Mouse (Mus musculus): Measurements from ENCODE around the gene Usp2.

Gene Usp2

DNA sequence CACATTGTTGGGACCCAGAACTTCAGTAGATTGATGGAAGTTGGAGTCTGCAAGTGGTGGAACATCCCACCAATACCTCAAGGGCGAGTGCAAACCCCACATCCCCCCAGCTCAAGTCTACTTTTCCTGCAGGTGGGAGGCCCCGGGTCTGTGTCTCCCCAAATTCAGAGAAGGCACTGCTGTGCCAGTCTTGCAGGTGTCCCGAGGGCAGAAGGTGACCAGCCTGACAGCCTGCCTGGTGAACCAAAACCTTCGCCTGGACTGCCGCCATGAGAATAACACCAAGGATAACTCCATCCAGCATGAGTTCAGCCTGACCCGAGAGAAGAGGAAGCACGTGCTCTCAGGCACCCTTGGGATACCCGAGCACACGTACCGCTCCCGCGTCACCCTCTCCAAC lies 20.4 kb upstream of the Usp2 start:
- no peak for DNase-seq (ENCODE audit: low spot score in 2 of 2)

DNA sequence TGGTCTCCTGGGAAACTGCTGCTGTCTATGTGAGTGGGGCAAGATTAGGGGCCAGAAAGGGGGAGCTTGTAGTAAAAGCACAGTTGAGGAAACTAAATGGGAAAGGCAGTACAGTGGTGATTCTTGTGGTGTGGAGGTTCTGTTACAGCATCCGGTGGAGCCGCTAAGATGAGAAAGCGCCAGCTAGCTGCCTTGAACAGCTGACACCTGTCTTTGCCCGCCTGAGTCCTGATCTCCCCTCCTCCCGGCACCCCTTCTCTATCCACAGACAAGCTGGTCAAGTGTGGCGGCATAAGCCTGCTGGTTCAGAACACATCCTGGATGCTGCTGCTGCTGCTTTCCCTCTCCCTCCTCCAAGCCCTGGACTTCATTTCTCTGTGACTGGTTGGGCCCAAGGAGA lies 19.8 kb upstream of the Usp2 start:
- DNase-seq (ENCODE audit: low spot score in 2 of 2), result no peak

DNA sequence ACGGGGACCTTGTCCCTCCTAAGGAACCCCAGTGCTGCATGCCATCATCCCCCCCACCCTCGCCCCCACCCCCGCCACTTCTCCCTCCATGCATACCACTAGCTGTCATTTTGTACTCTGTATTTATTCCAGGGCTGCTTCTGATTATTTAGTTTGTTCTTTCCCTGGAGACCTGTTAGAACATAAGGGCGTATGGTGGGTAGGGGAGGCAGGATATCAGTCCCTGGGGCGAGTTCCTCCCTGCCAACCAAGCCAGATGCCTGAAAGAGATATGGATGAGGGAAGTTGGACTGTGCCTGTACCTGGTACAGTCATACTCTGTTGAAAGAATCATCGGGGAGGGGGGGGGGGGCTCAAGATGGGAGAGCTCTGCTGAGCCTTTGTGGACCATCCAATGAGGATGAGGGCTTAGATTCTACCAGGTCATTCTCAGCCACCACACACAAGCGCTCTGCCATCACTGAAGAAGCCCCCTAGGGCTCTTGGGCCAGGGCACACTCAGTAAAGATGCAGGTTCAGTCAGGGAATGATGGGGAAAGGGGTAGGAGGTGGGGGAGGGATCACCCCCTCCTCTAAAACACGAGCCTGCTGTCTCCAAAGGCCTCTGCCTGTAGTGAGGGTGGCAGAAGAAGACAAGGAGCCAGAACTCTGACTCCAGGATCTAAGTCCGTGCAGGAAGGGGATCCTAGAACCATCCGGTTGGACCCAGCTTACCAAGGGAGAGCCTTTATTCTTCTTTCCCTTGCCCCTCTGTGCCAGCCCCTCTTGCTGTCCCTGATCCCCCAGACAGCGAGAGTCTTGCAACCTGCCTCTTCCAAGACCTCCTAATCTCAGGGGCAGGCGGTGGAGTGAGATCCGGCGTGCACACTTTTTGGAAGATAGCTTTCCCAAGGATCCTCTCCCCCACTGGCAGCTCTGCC lies 19.0 kb upstream of the Usp2 start:
- peak in 1 of 2 experiments; percentile 5 for DNase-seq (ENCODE audit: low spot score in 2 of 2)

DNA sequence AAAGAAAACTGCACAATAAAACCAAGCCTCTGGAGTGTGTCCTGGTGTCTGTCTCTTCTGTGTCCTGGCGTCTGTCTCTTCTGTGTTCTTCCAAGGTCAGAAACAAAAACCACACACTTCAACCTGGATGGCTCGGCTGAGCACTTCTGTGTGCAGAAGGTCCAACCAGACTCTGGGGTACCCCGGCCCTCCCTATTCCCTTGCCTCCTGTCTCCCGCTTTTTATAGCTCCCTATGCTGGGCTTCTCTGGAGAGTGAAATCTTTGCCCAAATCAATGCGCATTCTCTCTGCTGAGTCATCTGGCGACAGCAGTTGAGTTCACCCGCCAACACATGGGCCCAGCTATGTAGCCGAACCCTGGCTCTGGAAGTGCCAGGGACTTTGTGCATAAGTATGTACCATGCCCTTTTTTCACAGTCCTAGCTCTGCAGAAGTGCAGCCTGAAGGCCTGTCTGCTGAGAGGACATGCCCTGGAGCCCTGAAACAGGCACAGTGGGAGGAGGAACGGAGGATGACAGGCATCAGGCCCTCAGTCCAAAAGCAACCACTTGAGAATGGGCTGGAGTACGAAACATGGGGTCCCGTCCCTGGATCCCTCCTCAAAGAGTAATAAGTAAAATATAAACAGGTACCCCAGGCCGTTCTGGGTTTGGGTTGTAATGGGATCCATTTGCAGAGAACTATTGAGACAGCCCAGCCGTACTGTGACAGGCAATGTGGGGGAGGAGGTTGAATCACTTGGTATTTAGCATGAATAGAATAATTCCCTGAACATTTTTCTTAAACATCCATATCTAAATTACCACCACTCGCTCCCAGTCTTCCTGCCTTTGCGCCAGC lies 18.1 kb upstream of the Usp2 start:
- peak; percentile 69 for DNase-seq (ENCODE audit: low spot score in 2 of 2)

DNA sequence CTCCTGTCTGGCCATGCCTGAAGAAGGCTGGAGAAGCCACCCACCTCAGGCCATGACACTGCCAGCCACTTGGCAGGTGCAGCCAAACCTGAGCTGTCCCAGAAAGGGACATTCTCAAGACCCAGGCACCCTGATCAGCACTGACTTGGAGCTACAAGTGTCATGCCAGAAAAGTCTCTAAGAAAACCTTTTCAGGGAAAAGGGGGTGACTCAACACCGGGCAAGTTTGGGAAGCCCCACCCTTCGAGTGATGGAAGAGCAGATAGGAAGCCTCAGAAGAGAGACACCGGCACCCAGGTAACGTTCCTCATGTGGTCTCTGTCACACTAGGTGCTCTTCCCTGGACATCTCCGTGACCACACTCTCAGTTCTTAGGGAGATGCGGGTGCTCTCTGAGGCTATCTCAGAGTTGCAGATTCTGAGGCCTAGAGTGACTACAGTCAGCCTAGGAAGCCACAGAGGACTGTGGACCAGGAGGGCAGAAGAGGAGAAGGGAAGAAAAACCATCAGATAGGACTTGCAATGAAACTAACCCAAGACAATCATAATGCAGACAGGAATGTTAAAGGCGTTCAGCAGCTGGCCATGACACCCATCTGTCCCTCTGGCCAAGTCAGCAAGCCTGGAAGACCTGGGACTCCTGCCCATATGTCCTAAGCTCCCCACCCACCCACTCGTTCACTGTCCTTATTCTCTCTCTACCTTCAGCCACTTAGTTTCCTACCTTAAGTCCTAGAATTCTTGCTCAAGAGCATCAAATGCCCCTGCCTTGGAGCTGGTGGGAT lies 17.2 kb upstream of the Usp2 start:
- no peak for DNase-seq (ENCODE audit: low spot score in 2 of 2)

DNA sequence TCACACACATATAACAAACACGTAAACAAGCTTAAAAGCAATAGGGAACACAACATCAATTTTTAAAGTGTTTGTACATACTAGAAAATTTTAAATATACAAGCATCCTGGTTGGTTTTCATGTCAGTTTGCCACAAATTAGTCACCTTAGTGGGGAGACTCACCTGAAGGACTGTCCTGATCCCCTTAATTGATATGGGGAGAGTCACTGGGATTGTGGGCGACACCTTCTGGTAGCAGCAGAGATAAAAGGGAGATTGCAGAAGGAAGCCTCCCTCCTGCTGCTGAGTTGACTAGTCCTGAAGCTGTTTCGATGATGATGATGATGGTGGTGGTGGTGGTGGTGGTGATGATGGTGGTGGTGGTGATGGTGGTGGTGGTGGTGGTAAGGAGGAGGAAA lies 14.0 kb upstream of the Usp2 start:
- no peak for DNase-seq (ENCODE audit: low spot score in 2 of 2)

DNA sequence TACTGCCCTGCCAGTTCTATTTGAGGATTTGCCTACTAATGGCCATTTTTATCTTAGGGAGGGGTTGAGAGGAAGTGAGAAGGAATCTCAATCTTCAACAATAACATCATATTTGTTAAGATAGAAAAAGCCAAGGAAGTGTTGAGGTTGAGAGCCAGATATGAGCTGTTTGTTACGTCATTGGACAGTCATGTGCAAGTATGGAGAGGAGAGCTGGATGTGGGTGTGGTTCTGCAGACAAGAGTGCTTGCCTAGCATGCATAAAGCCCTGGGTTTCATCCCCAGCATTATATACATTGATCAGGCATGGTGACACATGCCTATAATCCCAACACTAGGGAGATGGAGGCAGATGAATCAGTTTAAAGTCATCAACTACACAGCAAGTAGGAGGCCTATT lies 12.9 kb upstream of the Usp2 start:
- DNase-seq (ENCODE audit: low spot score in 2 of 2), result no peak

DNA sequence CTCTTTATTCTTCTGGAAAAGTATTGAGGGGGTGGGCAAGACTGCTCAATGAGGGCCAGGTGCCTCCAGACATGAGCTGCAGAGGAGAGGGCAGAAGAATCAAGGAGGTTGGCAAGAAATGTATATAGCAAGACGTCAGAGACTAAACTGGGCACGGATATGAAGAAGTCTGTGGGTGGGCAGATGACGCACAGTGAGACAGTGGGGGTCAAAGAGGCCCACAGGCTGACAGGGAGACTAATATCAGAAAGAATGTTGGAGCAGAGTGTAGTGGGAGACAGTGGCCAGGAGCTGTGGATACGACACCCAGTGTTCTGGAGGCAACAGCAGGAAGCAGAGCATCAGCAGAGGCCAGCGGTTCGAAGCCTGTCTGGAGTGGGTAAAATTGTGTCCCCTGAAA lies 8.2 kb upstream of the Usp2 start:
- DNase-seq (ENCODE audit: low spot score in 2 of 2), result no peak

DNA sequence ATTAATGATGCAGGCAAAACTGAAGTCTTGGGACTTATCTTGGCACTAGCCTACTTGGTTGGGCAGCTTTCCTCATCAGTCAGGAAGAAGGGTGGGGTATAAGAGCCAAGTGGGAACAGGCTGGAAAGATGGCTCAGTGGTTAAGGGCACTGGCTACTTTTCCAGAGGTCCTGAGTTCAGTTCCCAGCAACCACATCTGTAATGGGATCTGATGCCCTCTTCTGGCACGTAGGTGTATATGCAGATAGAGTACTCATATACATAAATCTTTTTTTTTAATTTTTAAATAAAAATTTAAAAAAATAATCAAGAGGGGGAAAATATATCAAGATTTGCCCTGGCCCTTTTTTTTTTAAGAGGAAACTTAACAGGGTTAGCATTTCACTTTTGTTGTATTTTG lies 1.6 kb upstream of the Usp2 start:
- no peak for DNase-seq (ENCODE audit: low spot score in 2 of 2)

DNA sequence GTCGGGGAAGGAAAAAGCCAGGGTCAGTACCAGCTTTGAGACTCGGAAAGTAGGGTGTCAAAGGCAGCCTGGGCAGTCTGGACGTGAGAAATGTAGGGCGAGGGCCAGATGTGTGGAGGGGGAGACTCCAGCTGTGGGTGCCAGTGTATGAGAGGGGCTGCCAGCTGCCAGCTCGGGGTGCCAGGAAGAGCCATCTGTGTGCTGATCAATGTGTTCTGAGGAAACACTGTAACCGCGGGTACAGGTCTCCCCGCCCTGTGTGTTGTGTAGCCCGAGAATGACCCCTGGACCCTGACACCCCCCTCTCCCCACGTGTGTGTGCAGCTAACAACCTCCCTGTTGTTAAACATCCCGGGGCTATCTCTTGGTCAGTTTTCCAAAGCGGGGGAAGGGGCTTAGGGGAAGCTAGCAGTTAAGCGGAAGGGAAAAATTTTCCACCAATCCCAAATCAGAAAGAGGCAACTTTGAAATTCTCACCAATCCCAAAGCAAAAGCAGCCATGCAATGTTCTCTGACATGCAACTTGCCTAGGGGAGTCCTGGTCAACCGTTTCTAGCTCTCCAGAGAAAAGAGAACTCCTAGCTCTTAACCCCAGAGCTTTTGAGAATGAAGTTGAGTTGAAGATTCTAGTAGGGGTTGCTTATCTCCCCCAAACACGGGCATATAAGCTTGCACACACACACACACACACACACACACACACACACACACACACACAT lies 579 bp downstream of the Usp2 start:
- DNase-seq (ENCODE audit: low spot score in 2 of 2), result peak in 1 of 2 experiments; percentile 30

DNA sequence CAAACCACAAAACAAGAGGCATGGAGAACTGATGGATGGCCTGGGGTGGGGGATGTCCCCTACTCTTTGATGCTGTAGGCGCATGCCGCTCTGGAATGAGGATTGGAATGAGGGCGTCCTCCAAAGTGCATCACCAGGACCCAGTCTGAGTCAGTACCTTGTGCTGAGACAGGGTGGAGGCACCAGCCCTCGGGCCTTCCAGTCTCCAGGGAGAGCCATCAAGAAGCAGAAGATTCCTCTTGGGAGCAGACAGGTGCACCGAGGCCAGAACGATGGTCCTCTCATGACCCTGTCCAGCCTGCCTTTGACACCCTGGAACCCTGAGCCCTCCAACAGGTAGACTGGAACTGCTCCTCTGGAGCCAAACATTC lies 1.1 kb downstream of the Usp2 start:
- no peak for DNase-seq (ENCODE audit: low spot score in 2 of 2)

DNA sequence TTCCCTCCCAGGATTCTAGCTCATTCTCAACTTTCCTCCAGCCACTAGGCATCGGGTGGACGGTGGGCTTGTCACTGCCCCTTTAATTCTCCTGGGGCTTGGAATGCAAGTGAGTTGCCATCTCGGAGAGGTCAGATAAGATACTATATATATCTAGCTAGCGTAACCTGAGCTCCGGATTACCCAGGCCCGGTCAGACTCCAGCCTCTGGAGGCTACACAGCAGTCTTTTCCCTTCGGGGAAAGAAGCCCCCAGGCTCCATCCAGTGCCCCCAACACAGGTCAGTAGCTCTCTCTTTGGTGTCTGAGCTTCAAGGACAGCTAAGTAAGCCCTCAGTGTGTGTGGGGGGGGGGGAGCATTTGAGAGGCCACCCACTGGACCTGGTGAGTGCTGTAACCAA lies 2.4 kb downstream of the Usp2 start:
- no peak for DNase-seq (ENCODE audit: low spot score in 2 of 2)

DNA sequence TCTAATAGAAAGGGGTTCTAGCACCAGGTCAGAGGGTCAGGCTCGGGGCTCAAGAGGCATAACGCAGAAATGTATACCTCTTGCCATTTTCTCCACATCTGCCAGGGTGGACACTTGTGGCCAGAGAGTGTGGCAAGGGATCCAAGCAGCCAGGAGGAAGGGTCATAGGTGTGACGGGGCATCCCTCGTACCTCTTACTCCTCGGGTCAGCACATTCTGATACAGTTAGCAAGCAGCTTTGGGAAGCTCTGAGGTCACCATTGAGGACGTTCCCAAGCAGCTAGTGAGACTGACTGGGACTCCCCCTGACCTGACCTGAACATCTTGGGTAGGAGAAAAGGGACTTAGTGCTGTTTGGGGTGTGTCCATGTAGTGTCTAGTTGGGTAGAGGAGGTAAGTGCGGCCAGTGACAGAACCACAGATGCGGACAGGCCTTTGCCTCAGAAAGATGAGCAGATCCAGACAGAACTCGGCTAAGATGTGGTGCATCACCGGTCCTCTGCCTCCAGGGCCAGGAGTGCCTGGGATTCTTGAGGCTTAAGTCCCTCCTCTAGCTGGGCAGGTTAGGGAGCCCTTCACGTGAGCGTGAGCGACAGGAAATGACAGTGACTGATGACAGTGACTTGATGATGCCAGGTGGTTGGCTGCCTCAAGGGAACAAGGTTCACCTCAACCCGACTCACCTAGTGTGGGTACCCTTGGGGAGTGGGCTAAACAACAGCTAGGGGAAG lies 3.5 kb downstream of the Usp2 start:
- DNase-seq (ENCODE audit: low spot score in 2 of 2), result no peak

DNA sequence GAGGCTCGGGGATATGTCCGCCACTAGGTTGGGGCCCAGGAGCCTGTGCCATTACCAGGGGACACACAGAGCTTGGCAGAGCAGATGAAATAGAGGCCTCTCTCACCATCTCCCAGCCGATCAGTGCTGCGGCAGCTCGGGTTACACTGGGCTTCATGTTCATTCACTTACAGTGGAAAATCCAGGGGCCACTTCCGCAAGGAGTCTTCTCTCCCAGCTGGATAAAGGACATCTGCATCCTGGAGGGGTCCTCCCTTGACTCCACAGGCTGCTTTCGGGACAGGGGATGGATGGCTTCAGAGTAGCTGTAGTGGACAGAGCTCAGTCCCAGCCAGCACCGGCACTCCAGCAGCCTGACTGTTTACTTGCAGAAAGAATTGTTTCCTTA lies 4.0 kb downstream of the Usp2 start:
- no peak for DNase-seq (ENCODE audit: low spot score in 2 of 2)

DNA sequence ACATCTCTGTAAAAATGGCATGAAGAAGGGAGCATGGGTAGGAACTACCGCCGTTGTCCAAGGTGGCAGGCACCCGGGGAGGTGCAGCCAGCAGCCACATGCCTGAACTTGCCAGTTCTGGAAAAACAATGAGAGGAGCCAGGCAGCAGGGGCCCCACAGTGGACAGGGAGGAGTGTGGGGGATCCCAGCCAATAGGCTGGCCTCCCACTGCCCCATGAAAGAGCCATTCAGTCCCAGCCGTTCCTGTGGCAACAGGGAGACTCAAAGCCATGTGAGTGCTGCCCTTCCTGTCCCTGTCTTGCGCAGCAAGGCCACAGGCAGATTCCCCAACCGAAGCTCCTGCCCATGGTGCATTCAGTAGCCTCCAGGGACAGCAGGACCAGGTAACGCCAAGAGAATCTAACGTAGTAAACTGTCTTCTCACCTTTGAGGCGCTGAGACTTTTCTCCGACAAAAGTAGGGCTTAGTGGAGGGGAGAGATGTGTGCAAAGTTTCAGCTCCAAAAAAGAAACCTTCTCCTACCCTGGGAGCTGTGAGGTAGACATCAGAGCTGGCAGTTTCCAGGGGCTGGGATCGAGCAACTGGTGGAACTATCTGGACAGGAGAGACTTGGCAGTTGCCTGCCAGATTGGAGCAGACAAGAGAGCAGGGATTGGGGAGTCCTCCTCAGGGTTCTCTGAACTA lies 5.2 kb downstream of the Usp2 start:
- DNase-seq (ENCODE audit: low spot score in 2 of 2), result peak in 1 of 2 experiments; percentile 45

DNA sequence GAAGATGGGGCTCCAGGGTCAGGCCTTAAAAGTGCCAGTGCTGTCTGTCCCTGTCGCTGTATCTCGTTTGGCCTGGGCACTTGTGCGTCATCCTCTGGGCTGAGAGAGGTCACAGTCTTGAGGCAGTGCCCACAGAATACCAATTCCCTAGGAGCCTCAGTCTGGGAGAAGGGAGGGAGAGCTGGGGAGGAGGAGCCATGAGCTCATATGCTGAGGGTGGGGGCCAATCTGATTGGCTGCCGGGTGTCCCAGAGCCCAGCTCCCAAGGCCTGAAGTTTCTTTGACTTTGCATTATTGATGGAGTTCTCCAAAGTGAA lies 5.7 kb downstream of the Usp2 start:
- peak in 1 of 2 experiments; percentile 40 for DNase-seq (ENCODE audit: low spot score in 2 of 2)

DNA sequence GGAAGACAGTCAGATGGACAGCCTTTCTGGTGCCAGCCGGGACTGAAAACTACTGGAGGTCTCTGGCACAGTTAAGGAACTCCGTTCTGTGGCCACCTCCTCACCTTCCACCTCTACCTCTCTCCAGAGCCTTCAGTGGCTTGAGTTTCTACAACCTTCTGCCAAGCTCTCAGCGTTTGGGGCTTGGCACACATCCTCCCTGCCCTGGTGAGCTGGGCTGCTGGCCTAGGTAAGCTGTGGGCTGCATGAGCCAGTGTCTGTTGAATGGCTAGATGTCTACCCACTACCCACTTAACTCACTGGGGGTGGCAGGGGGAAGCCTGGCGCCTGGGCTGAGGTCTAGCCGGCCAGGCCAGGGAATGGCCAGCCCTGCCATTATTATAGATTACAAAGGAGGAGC lies 6.3 kb downstream of the Usp2 start:
- no peak for DNase-seq (ENCODE audit: low spot score in 2 of 2)

DNA sequence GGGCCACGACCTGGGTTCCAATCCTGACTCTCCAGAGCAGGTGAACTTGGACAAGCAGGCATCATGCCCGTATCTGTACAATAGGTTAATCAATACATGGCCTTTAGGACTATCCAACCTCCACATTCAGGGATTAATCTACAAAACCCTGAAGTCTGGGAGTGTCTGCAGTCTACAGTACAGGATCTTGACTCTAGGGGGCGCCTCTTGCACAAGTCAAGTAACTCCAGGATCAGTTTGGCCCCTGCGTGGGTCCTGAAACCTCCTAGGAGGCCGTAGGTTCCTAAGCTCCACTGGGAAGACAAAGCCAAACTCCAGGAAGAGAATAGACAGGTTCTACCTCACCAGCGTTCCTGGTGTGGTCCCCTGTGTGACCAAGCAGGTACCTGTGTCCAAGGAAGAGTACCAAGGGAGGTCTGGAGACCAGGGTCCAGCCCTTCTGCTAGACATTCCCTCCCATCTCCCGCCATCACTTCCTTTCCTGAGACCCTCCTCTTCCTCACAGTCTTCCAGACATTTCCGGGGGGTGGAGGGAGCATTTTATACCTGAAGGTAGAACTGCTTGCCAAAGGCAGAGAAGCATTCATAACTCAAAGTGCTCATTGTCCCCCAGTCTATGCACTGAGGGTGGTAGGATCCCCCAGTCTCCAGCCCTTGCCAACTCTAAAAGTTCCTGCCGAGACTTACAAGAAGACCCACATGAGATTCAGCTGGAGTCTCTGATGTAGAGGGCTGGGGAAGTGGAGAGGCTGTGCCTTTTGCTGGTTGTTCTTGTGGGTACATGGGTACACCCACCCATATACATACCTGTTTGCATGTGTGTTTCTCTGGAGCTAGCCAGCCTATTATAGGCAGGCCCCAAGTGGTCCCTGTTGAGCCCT lies 7.8 kb downstream of the Usp2 start:
- DNase-seq (ENCODE audit: low spot score in 2 of 2), result peak in 1 of 2 experiments; percentile 45

DNA sequence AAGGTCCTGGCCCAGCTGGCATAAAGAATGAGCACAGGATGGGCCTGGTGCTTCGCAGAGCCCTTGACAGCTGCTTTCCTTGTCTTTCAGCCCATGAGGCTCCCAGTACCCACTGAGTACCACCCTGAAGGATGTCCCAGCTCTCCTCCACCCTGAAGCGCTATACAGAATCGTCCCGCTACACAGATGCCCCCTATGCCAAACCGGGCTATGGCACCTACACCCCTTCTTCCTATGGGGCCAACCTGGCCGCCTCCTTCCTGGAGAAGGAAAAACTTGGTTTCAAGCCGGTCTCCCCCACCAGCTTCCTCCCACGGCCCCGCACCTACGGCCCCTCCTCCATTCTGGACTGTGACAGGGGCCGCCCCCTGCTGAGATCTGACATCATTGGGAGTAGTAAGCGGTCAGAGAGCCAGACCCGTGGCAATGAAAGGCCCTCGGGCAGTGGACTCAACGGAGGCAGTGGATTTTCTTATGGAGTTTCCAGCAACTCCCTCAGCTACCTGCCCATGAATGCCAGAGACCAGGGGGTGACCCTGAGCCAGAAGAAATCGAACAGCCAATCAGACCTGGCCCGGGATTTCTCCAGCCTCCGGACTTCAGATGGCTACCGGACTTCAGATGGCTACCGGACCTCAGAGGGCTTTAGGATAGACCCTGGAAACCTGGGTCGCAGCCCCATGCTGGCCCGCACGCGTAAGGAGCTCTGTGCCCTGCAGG lies 8.6 kb downstream of the Usp2 start:
- no peak for DNase-seq (ENCODE audit: low spot score in 2 of 2)

Measured in frontal cortex, postnatal 36 days (tissue).